Mouse (Mus musculus) limb, embryonic 11.5 days (tissue): Measurements from ENCODE around the gene Nt5dc3. TPM values are rescaled to one million over a fixed set of nuclear protein-coding genes. Genes with fewer than 3 reads are reported as not detected.

ENCODE experiments used
- ATAC-seq: fragments of 200-750 bp; cut with Nextera tagmentation; 2 replicates; pipeline ENCODE4 v1.8.0; 2017; ENCODE audit warnings: low read depth; ENCODE audit not compliant: insufficient number of reproducible peaks, low FRiP score, low TSS enrichment
- DNase-seq: peaks from one replicate; pipeline ENCODE4 v3.0.0-alpha.2; 2015; ENCODE audit warnings: low spot score
- H3K27ac ChIP-seq: fragments of 300-500 bp; sonication (generic); replicated peaks from 2 replicates; pipeline ENCODE4 v1.5.1; 2014; ENCODE audit warnings: low read depth, mild to moderate bottlenecking, low read length
- H3K27me3 ChIP-seq: fragments of 300-500 bp; sonication (generic); 2 replicates; pipeline ENCODE4 v1.6.1; 2014; ENCODE audit warnings: mild to moderate bottlenecking, low read length, mixed read lengths; ENCODE audit not compliant: control insufficient read depth, insufficient read depth
- H3K36me3 ChIP-seq: fragments of 300-500 bp; sonication (generic); 2 replicates; pipeline ENCODE4 v1.6.1; 2014; ENCODE audit warnings: mild to moderate bottlenecking, low read length, moderate library complexity, mixed read lengths; ENCODE audit not compliant: control insufficient read depth, insufficient read depth
- H3K4me1 ChIP-seq: fragments of 300-500 bp; sonication (generic); 2 replicates; pipeline ENCODE4 v1.6.1; 2014; ENCODE audit warnings: low read length, mixed read lengths; ENCODE audit not compliant: control insufficient read depth, insufficient read depth
- H3K4me2 ChIP-seq: fragments of 300-500 bp; sonication (generic); 2 replicates; pipeline ENCODE4 v1.6.1; 2014; ENCODE audit warnings: low read depth, mild to moderate bottlenecking, moderate library complexity; ENCODE audit not compliant: severe bottlenecking
- H3K4me3 ChIP-seq: fragments of 300-500 bp; sonication (generic); 2 replicates; pipeline ENCODE4 v1.5.1; 2014; ENCODE audit warnings: low read depth, low read length
- H3K9ac ChIP-seq: fragments of 300-500 bp; sonication (generic); 2 replicates; pipeline ENCODE4 v1.6.1; 2014; ENCODE audit warnings: mild to moderate bottlenecking, low read length
- H3K9me3 ChIP-seq: fragments of 300-500 bp; sonication (generic); 2 replicates; pipeline ENCODE4 v1.6.1; 2016; ENCODE audit warnings: low read length; ENCODE audit not compliant: control insufficient read depth
- WGBS: fragments of 180-500 bp; shearing (Covaris S2); extraction: QIAGEN DNeasy Blood & Tissue Kit; methylation state at CpG from one replicate; pipeline ENCODE4 v1.1.7; 2014; 5-methylcytosine and 5-hydroxymethylcytosine counted together
- polyA plus RNA-seq: library from polyadenylated mRNA; unstranded; fragments of >200 nt; fragmentation: Nextera tagmentation; extraction: Ambion mirVana; gene quantifications from 2 replicates; pipeline ENCODE4 v1.2.1, GENCODE M21; 2014

Nt5dc3 gene
- polyA plus RNA-seq, 1 experiment from 2014 or later: 0.49 TPM

DNA sequence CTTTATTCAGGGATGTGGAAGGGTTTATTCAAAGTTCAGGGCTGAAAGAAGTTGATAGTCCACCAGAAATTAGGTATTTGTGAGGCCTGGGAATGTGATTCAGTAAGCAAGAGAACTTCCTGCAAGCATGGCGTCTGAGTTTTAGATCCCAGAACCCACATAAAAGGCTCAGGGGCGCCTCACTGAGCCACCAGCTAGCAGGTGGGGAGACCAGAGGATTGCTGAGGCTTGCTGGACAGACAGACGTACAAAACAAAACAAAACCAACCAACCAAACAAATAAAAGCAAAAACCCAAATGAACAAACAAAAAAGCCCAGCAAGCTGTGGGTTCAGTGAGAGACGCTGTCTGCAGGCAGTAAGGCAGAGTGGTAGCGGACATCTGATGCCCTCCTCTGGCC, 3.9 kb downstream of the Nt5dc3 start:
- H3K4me2 ChIP-seq: no peak overlapping the region
- no peaks in the 10 kb centered on the region for H3K9me3 ChIP-seq
- peaks cover 7% of the 10 kb centered on the region; the same call in 1 of the 2 replicates for H3K4me1 ChIP-seq
- H3K36me3 ChIP-seq: no peaks in the 10 kb centered on the region
- DNase-seq: no peak
- no peak overlapping the region for H3K4me3 ChIP-seq
- H3K27ac ChIP-seq: no peak overlapping the region
- no peak overlapping the region for H3K9ac ChIP-seq
- WGBS: 62% methylated on average over 5 of the region's 5 CpGs
- ATAC-seq: no peak
- peaks cover 5% of the 10 kb centered on the region for H3K27me3 ChIP-seq

DNA sequence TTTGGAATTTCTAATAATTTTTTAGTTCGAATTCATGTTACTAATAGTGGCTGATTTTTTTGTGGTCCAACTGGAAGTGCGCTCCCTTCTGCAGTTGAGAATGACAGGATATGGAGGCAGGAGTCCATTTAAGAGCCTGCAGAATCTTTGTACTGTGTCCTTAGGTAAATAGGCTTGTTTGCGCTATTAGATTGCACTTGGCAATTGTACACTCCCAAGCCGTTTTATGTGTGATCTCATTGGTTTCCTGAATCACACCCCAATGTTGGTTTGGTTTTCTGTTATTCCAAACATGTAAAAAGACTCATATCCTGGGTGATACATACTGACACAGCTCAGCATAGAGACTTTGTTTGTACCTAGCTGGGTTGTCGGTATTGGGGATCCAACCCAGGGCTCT, 4.8 kb downstream of the Nt5dc3 start:
- H3K27me3 ChIP-seq: peaks cover 5% of the 10 kb centered on the region
- no peak overlapping the region for H3K4me3 ChIP-seq
- H3K27ac ChIP-seq: no peak overlapping the region

DNA sequence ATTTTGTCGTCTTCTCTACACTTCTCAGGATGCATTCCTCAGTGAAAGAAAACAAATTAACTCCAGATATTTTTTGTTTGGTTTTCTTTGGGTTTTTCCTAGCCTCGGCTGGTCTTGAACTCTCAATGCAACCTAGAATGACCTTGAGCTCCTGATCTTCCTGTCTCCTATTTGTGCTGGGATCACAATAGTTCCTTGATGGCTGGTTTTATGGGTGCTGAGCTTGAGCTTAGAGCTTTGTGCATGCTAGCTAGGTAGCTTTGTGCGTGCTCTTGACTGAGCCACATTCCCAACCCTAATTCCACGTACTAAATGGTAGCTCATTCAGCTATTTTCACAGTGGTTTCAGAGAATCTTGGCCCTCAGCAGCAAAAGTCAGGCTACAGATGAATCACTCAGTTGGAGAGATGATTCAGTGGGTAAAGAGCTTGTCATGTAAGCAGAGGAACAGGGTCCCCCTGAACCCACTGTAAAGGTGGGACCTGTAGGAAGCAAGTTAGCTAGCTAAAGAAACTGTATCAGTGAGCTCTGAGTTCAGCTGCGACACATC, 5.4 kb downstream of the Nt5dc3 start:
- WGBS: 88% methylated on average over 5 of the region's 5 CpGs

More for the DNA sequence above, 4.8 kb downstream of the Nt5dc3 start:
- WGBS: 89% methylated on average over 5 of the region's 5 CpGs
- Histone ChIP-seq H3K36me3 (no peaks in the 10 kb centered on the region), H3K4me1 (peaks cover 2% of the 10 kb centered on the region; the same call in 1 of the 2 replicates), H3K4me2 (no peak overlapping the region), H3K9ac (no peak overlapping the region), H3K9me3 (no peaks in the 10 kb centered on the region)
- DNase-seq (no peak), ATAC-seq (no peak)

DNA sequence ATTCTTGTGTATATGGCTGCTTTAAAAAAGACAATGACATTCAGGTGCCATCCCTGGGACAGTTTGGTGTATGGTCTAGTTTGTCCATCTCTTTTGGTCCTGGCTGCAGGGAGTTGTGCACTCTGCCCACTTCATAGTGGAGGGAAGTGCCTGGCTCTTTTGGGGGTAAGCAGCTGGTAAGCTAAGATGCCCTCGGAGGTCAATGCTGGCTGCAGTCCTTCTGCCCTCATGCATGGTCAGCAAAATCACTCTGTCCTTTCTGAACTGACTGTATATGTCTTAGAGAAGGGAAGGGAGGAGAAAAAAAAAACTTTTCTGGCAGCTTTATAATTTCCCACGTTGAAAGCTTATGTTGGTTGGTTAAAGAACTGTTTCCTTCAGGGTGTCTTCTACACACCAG, 6.6 kb downstream of the Nt5dc3 start:
- no peak for DNase-seq
- Histone ChIP-seq H3K4me3 (no peak overlapping the region), H3K36me3 (no peaks in the 10 kb centered on the region), H3K4me1 (no peaks in the 10 kb centered on the region; the same call in 1 of the 2 replicates), H3K9me3 (no peaks in the 10 kb centered on the region), H3K4me2 (no peak overlapping the region), H3K27me3 (no peaks in the 10 kb centered on the region), H3K9ac (no peak overlapping the region), H3K27ac (no peak overlapping the region)
- no peak for ATAC-seq
- 68% methylated on average over 2 of the region's 2 CpGs for WGBS

More for the DNA sequence above, 5.4 kb downstream of the Nt5dc3 start:
- no peak overlapping the region for H3K4me3 ChIP-seq
- no peaks in the 10 kb centered on the region for H3K9me3 ChIP-seq
- DNase-seq: no peak
- no peak overlapping the region for H3K9ac ChIP-seq
- no peak overlapping the region for H3K4me2 ChIP-seq
- ATAC-seq: no peak
- H3K27me3 ChIP-seq: peaks cover 5% of the 10 kb centered on the region; the same call in 1 of the 2 replicates
- no peak overlapping the region for H3K27ac ChIP-seq
- no peaks in the 10 kb centered on the region for H3K36me3 ChIP-seq
- peaks cover under 1% of the 10 kb centered on the region; the same call in 1 of the 2 replicates for H3K4me1 ChIP-seq

DNA sequence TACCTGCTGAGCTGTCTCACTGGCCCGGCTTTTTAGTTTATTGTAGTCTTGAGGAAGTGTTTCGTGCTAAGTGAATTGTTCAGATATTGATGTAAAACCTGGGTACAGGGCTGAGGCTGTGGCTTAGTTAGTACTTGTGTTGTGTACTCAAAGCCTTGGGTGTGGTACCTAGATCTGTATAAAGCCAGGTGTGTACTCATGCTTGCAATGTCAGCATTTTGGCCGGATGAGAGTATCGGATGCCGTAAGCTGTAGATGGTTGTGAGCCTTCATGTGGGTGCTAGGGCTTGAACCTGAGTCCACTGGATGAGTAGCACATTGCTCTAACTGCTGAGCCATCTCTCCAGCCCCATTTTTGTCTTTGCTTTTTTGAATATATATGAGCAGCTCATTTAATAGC, 7.3 kb downstream of the Nt5dc3 start:
- ATAC-seq: no peak
- no peak overlapping the region for H3K9ac ChIP-seq
- no peak overlapping the region for H3K4me3 ChIP-seq
- DNase-seq: no peak
- H3K36me3 ChIP-seq: no peaks in the 10 kb centered on the region
- no peaks in the 10 kb centered on the region; the same call in 1 of the 2 replicates for H3K4me1 ChIP-seq
- H3K27ac ChIP-seq: no peak overlapping the region
- no peaks in the 10 kb centered on the region for H3K9me3 ChIP-seq
- H3K4me2 ChIP-seq: no peak overlapping the region
- no peaks in the 10 kb centered on the region for H3K27me3 ChIP-seq
- 94% methylated on average over 5 of the region's 5 CpGs for WGBS

DNA sequence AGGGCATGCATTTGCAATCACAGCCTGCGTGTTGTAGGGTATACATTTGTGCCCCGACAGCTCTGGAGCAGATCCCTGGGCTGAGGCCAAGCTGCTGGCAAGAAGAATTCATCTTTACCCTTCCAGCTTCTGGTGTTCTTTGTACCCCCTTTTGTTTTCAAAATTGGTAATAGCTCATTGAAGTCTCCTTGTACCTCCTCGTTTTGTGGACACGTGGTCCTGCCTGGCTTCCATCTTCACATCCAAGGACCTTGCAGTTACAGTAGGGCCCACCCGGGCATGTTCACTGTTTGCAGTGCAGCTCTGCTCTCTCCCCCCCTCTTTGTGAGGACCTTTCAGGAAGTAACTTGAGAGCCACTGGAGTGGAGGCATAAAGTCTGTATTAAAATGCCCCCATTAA, 9.4 kb downstream of the Nt5dc3 start:
- 65% methylated on average over 5 of the region's 5 CpGs for WGBS
- no peak overlapping the region for H3K27ac ChIP-seq
- H3K9me3 ChIP-seq: no peaks in the 10 kb centered on the region

DNA sequence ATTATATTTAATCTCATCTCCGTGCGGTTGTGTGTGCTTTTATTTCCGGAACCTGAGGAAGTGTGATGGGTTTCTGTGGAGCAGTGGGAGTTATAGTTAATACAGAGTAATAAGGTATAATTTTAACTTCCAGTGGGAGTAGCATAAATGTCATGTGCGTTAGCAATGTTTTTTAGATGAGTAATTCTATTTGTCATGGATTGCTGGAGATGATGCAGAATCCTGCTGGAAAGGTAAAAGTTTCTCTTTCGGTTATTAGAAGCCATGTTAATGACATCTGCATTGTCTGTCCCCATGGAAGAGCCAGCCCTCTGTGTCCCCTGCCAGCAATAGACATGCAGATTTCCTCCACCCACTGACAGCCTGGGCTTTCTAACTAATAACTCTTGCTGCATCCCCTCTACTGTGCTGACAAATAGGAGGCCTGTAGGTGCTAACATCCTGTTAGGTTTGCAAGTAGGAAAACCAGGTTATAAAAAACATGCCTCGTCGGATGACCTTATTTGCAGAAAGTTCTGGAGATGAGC, 10.4 kb downstream of the Nt5dc3 start:
- Histone ChIP-seq H3K4me2 (no peak overlapping the region), H3K27ac (no peak overlapping the region), H3K36me3 (no peaks in the 10 kb centered on the region), H3K4me1 (no peaks in the 10 kb centered on the region; the same call in 1 of the 2 replicates), H3K9ac (no peak overlapping the region), H3K27me3 (no peaks in the 10 kb centered on the region), H3K4me3 (no peak overlapping the region), H3K9me3 (no peaks in the 10 kb centered on the region)
- 82% methylated on average over 7 of the region's 7 CpGs for WGBS
- ATAC-seq: no peak
- DNase-seq: no peak

More for the DNA sequence above, 9.4 kb downstream of the Nt5dc3 start:
- Histone ChIP-seq H3K27me3 (no peaks in the 10 kb centered on the region), H3K9ac (no peak overlapping the region), H3K4me2 (no peak overlapping the region), H3K4me3 (no peak overlapping the region), H3K4me1 (no peaks in the 10 kb centered on the region; the same call in 1 of the 2 replicates), H3K36me3 (no peaks in the 10 kb centered on the region)
- no peak for DNase-seq
- ATAC-seq: no peak

DNA sequence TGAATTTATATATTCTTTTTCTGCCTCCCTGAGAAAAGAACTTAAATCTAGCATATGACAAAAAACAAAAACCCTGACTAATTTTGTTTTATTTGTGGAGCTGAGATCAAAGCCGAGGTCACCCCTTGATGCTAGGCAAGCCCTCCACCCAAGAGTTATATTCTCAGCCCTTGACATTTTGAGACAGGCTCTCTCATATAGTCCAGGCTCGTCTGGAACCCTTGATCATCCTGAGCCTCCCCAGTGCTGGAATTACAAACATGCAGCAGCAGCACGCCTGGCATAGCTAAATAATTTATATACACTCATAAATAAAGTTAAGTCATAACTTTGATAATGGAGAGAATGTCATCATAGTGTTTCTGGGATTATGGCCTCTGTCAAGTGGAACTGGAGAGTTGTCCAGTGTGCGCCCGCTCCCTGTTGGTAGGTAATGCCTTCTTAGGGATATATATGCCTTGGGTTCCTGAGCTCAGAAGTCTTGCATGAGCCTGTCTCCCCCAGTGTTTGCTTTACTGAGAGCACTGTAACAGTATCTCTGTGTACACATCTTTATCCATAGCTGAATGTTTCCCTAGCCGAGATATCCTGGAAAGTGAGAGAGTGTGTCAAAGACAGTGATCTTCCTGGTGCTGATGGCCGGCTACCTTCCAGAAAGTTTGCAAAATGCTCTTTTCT, 12.8 kb downstream of the Nt5dc3 start:
- H3K27me3 ChIP-seq: no peaks in the 10 kb centered on the region
- no peak for DNase-seq
- no peak overlapping the region for H3K4me3 ChIP-seq
- no peak overlapping the region for H3K4me2 ChIP-seq
- no peaks in the 10 kb centered on the region for H3K9me3 ChIP-seq
- H3K4me1 ChIP-seq: no peaks in the 10 kb centered on the region; the same call in 1 of the 2 replicates
- H3K27ac ChIP-seq: no peak overlapping the region
- no peak overlapping the region for H3K9ac ChIP-seq
- ATAC-seq: no peak
- no peaks in the 10 kb centered on the region for H3K36me3 ChIP-seq
- 78% methylated on average over 7 of the region's 7 CpGs for WGBS
